Comparison of ENCODE assay signal across 17 mouse cellular contexts in the genomic region with DNA sequence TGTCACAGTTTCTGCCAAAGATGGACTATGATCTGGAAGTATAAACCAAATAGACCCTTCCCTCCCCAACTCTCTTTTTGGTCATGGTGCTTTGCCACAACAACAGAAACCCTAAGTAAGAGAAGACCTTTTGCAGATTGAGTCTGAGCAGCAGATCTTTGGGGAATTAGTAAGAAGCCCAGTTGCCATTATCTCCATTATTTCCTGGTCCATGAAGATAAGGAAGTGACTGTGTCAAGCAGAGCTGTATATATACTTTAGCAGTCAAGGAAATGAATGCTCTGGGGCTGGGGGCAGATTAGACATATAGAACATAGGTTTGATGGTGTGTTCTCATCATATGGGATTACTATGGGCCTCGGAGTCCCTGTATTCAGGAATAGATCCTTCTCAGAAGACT.
DNase-seq lines count a peak whose midpoint lies in the region; TF ChIP-seq lines count a peak whose summit lies in the region.
"Had no signal": no experiment of that assay in that cellular context is flagged by ENCODE, and none has a peak within 500 bp of the region (broad histone marks: within the 10 kb centered on the region; RNA-seq: fewer than 3 reads in every experiment).

No protein-coding gene starts in this region.

- H3K9ac ChIP-seq in MEL (ENCODE audit: control insufficient read depth, low read depth, low read length, poor library complexity, severe bottlenecking) = no peak overlapping the region

- no peak for TF ChIP-seq POLR2A in MEL (IDR thresholded peaks at IDR 0.05; ENCODE audit: control insufficient read depth in 1 of 2, insufficient read depth in 1 of 2, low read depth in 1 of 2, low read length in 2 of 2, poor library complexity in 1 of 2)

- H3K4me1 ChIP-seq in MEL (ENCODE audit: control insufficient read depth in 1 of 2, insufficient read depth in 2 of 2, low read length in 2 of 2) = peaks cover 3 to 6% of the 10 kb centered on the region in 2 experiments; a peak in 3 of 4 replicates

- peak overlapping the region; percentile 30 for H3K27ac ChIP-seq in MEL (ENCODE audit: control insufficient read depth, low read depth, low read length)

- no peak for TF ChIP-seq RAD21 in MEL (IDR thresholded peaks at IDR 0.05; ENCODE audit: low read depth, low read length)

- no peaks in the 10 kb centered on the region for H3K79me2 ChIP-seq in MEL (ENCODE audit: control insufficient read depth, insufficient read depth, low read length, poor library complexity)

- H3K4me3 ChIP-seq in MEL (ENCODE audit: control insufficient read depth in 1 of 2, insufficient read depth in 1 of 2, low read depth in 2 of 2, low read length in 2 of 2) = no peak overlapping the region

- DNase-seq in heart, adult 11 months = peak; percentile 60
- no peak for DNase-seq in heart, adult 18-20 months
- peak; percentile 55 for DNase-seq in MEL (ENCODE audit: low read depth, low spot score)
- DNase-seq in ovary, postnatal 10 days (ENCODE audit: low spot score) = no peak
- DNase-seq: adrenal gland, adult 2 months; adrenal gland, adult 8-10 months; adrenal gland, postnatal 10 days; adrenal gland, postnatal 14 days; adrenal gland, postnatal 25 days; adrenal gland, postnatal 36 days; B cell, adult 2 months; cerebellum, adult 11 months; cerebellum, adult 11-12 months; cerebellum, adult 18-20 months; cerebellum, adult 2 months had no signal

- H3K36me3 ChIP-seq in MEL (ENCODE audit: control insufficient read depth in 1 of 2, insufficient read depth in 2 of 2, low read length in 2 of 2) = peaks cover 0 to 20% of the 10 kb centered on the region in 2 experiments; a peak in 2 of 4 replicates
- H3K36me3 ChIP-seq: G1E had no signal

- H3K9me3 ChIP-seq in MEL (replicated peaks; ENCODE audit: insufficient read depth, low read length) = no peaks in the 10 kb centered on the region
- H3K9me3 ChIP-seq: G1E had no signal

- no peak for TF ChIP-seq CTCF in MEL (IDR thresholded peaks at IDR 0.05 in 2 of 3, conservative IDR thresholded peaks at IDR 0.05 in 1 of 3; ENCODE audit: control insufficient read depth in 1 of 3, insufficient read depth in 1 of 3, low read depth in 2 of 3, low read length in 3 of 3, poor library complexity in 1 of 3, severe bottlenecking in 1 of 3)

- no peaks in the 10 kb centered on the region for H3K27me3 ChIP-seq in MEL (ENCODE audit: control insufficient read depth in 1 of 2, insufficient read depth in 2 of 2, low read length in 2 of 2)
- H3K27me3 ChIP-seq: CH12.LX had no signal

- peak; percentile 29 to 62; a peak in 3 of 4 replicates for TF ChIP-seq EP300 in MEL (IDR thresholded peaks at IDR 0.05; ENCODE audit: low read depth in 1 of 2, low read length in 2 of 2)

TF ChIP-seq in MEL, 35 proteins besides CTCF, POLR2A, EP300 and RAD21:
- TF ChIP-seq RCOR1 (IDR thresholded peaks at IDR 0.05; ENCODE audit: low read depth, low read length) (0 out of 2 replicates have a peak, but pooled peaks have one; percentile 20), ZKSCAN1 (IDR thresholded peaks at IDR 0.05; ENCODE audit: low read depth, low read length) (no peak), ETS1 (IDR thresholded peaks at IDR 0.05; ENCODE audit: low read depth, low read length) (0 out of 2 replicates have a peak, but pooled peaks have one; percentile 13), TCF12 (IDR thresholded peaks at IDR 0.05; ENCODE audit: low read depth, low read length) (0 out of 2 replicates have a peak, but pooled peaks have one; percentile 13), USF1 (IDR thresholded peaks at IDR 0.05; ENCODE audit: low read depth, low read length) (no peak), TAL1 (IDR thresholded peaks at IDR 0.05; ENCODE audit: low read length) (0 out of 2 replicates have a peak, but pooled peaks have one; percentile 10), MAFK (IDR thresholded peaks at IDR 0.05; ENCODE audit: borderline replicate concordance, low read depth, low read length) (no peak), GATA1 (IDR thresholded peaks at IDR 0.05; ENCODE audit: low read depth, low read length) (peak; percentile 74), ELF1 (IDR thresholded peaks at IDR 0.05; ENCODE audit: low read depth, low read length) (peak; percentile 41; the same call in 1 of the 2 replicates)

Comparison
In these comparisons a context has a peak if more than half of its experiments do, and no peak if none do; other contexts are left out.
1. DNase-seq: peak in heart, adult 11 months (single experiment) and MEL (single experiment); none in heart, adult 18-20 months (0 of 2) and ovary, postnatal 10 days (single experiment).